Mouse (Mus musculus): ENCODE data around the gene Edn3. TPM values are rescaled to one million over a fixed set of nuclear protein-coding genes. Genes with fewer than 3 reads are reported as not detected.

The Edn3 gene
- polyA plus RNA-seq, 1 experiment, result 4.2 TPM

DNA sequence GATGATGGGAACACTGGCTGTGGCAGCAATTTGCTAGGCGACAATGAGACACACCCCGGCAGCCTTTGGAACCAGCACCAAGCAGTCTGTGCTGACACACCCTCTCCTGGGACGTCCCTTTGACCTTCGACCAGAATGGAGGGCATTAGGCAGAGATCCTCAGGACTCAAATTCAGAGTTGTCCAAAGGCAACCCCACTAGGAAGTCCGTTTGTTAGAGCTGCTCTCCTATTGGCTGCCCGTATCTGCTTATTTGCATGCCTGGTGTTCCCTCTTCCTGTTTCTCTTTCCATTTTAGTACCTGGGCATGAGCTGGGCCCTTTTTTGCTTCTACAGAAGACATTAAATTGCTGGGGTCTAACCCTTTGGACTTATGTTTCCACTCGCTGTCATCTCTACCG, 12.0 kb upstream of the Edn3 start:
- TF ChIP-seq POLR2A (IDR thresholded peaks at IDR 0.05; ENCODE audit: borderline replicate concordance, insufficient read depth, low read length), result no peak
- no peak for TF ChIP-seq CTCF (IDR thresholded peaks at IDR 0.05; ENCODE audit: borderline replicate concordance, insufficient read depth, low read depth, low read length)
- Histone ChIP-seq H3K27me3 (ENCODE audit: control insufficient read depth, insufficient read depth, low read length) (no peaks in the 10 kb centered on the region), H3K4me1 (ENCODE audit: control insufficient read depth, insufficient read depth, low read length) (no peaks in the 10 kb centered on the region), H3K27ac (ENCODE audit: insufficient read depth, low read length) (no peak overlapping the region), H3K4me3 (replicated peaks; ENCODE audit: insufficient read depth, low read depth, low read length) (no peak overlapping the region)
- DNase-seq, result no peak
- 79% methylated on average over 8 of the region's 8 CpGs for WGBS

DNA sequence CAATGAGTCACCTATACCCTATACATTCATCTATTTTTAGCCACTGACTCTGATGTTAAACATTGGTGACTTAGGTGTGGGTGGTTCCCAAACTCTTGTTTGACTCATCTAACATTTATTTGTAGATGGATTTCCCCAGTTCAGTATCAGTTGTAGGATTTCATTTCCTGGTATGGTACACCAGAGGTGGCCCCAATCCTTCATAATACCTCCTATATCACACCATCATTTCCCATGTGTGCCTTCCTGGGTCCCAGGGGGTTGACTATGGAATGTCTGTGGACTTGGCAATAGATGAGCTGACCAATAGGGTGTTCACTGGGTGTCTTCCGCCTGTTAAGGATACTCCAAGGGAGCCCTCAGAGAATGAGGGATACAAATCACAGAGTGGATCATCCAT, 7.2 kb upstream of the Edn3 start:
- no peak for DNase-seq
- TF ChIP-seq CTCF (IDR thresholded peaks at IDR 0.05; ENCODE audit: borderline replicate concordance, insufficient read depth, low read depth, low read length) (no peak), POLR2A (IDR thresholded peaks at IDR 0.05; ENCODE audit: borderline replicate concordance, insufficient read depth, low read length) (no peak)
- no peak overlapping the region for H3K27ac ChIP-seq (ENCODE audit: insufficient read depth, low read length)
- H3K4me3 ChIP-seq (replicated peaks; ENCODE audit: insufficient read depth, low read depth, low read length), result no peak overlapping the region
- H3K4me1 ChIP-seq (ENCODE audit: control insufficient read depth, insufficient read depth, low read length), result no peaks in the 10 kb centered on the region
- WGBS, result 85% methylated on average over 1 of the region's 1 CpGs
- H3K27me3 ChIP-seq (ENCODE audit: control insufficient read depth, insufficient read depth, low read length), result no peaks in the 10 kb centered on the region

DNA sequence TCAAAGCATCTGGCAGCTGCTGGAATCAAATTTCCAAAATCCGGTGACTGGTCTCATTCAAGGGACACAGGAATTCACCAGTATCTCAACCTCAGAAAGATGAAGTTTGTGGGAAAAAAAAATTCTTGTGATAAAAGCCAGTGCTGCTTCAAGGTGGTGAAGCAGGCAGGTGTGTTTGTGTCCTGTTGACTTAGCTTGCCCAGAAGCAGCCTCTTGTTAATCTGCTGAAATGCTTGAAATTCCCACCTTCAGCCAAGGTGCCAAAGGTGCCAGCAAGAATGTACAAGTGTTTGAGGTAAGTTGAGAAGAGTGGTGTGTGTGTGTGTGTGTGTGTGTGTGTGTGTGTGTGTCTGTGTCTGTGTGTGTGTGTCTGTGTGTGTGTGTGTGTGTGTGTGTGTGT, 6.2 kb upstream of the Edn3 start:
- Histone ChIP-seq H3K4me3 (replicated peaks; ENCODE audit: insufficient read depth, low read depth, low read length) (no peak overlapping the region), H3K27ac (ENCODE audit: insufficient read depth, low read length) (no peak overlapping the region), H3K4me1 (ENCODE audit: control insufficient read depth, insufficient read depth, low read length) (no peaks in the 10 kb centered on the region), H3K27me3 (ENCODE audit: control insufficient read depth, insufficient read depth, low read length) (no peaks in the 10 kb centered on the region)
- WGBS, result 93% methylated on average over 1 of the region's 1 CpGs
- no peak for DNase-seq
- no peak for TF ChIP-seq CTCF (IDR thresholded peaks at IDR 0.05; ENCODE audit: borderline replicate concordance, insufficient read depth, low read depth, low read length)

DNA sequence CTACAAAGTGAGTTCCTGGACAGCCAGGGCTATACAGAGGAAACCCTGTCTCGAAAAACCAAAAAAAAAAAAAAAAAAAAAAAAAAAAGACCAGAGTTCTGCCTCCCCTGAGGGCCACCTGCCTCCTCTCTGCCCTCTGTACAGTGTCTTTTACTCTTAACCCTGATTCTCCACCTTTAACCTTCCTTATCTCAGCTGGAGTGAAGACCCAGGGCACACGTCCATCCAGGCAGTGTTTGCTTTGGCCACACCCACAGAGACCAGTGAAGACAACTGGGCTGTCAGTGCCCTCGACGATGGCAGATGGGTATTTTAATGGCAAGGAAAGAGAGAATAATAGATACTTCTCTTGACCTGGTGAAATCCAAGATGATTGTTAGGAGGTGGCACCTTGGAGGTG, 1.2 kb upstream of the Edn3 start:
- DNase-seq, result no peak
- H3K27me3 ChIP-seq (ENCODE audit: control insufficient read depth, insufficient read depth, low read length), result no peaks in the 10 kb centered on the region
- WGBS, result 71% methylated on average over 4 of the region's 4 CpGs
- H3K27ac ChIP-seq (ENCODE audit: insufficient read depth, low read length), result no peak overlapping the region
- no peaks in the 10 kb centered on the region for H3K4me1 ChIP-seq (ENCODE audit: control insufficient read depth, insufficient read depth, low read length)
- TF ChIP-seq POLR2A (IDR thresholded peaks at IDR 0.05; ENCODE audit: borderline replicate concordance, insufficient read depth, low read length), result no peak
- TF ChIP-seq CTCF (IDR thresholded peaks at IDR 0.05; ENCODE audit: borderline replicate concordance, insufficient read depth, low read depth, low read length), result no peak
- H3K4me3 ChIP-seq (replicated peaks; ENCODE audit: insufficient read depth, low read depth, low read length), result no peak overlapping the region

DNA sequence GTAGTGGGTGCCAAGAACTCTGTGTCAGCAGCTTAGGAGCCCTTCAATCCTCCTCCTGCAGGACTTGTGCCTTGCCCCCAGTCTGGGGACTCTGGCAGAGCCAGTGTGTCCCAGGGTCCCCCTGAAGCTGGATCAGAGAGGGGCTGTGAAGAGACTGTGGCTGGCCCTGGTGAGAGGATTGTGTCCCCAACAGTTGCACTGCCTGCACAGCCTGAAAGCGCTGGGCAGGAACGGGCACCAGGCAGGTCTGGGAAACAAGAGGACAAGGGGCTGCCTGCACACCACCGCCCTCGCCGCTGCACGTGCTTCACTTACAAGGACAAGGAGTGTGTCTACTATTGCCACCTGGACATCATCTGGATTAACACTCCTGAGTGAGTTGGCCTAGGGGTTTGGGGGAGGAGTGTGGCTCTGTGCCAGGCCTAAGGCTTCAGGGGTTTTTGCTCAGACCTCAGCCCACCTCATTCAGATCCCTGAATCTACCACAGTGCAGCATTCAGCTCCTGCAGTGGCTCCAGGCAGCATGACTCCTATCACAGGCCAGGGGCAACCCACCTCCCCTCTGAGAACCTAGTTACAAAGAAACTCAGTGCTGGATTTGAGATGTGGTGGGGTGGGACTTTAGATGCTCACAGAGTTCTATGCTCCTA, 1.2 kb downstream of the Edn3 start:
- WGBS, result 45% methylated on average over 6 of the region's 6 CpGs
- no peaks in the 10 kb centered on the region for H3K27me3 ChIP-seq (ENCODE audit: control insufficient read depth, insufficient read depth, low read length)
- DNase-seq, result no peak
- H3K4me3 ChIP-seq (replicated peaks; ENCODE audit: insufficient read depth, low read depth, low read length), result no peak overlapping the region
- no peak for TF ChIP-seq POLR2A (IDR thresholded peaks at IDR 0.05; ENCODE audit: borderline replicate concordance, insufficient read depth, low read length)
- TF ChIP-seq CTCF (IDR thresholded peaks at IDR 0.05; ENCODE audit: borderline replicate concordance, insufficient read depth, low read depth, low read length), result no peak
- no peak overlapping the region for H3K27ac ChIP-seq (ENCODE audit: insufficient read depth, low read length)
- H3K4me1 ChIP-seq (ENCODE audit: control insufficient read depth, insufficient read depth, low read length), result no peaks in the 10 kb centered on the region

GRCm38 (mm10) chr2:174762310-174762709, 1.9 kb downstream of the Edn3 start:
- H3K4me3 ChIP-seq (replicated peaks; ENCODE audit: insufficient read depth, low read depth, low read length), result no peak overlapping the region
- no peaks in the 10 kb centered on the region for H3K27me3 ChIP-seq (ENCODE audit: control insufficient read depth, insufficient read depth, low read length)
- 87% methylated on average over 2 of the region's 2 CpGs for WGBS
- TF ChIP-seq POLR2A (IDR thresholded peaks at IDR 0.05; ENCODE audit: borderline replicate concordance, insufficient read depth, low read length) (no peak), CTCF (IDR thresholded peaks at IDR 0.05; ENCODE audit: borderline replicate concordance, insufficient read depth, low read depth, low read length) (no peak)
- H3K4me1 ChIP-seq (ENCODE audit: control insufficient read depth, insufficient read depth, low read length), result no peaks in the 10 kb centered on the region
- no peak overlapping the region for H3K27ac ChIP-seq (ENCODE audit: insufficient read depth, low read length)
- no peak for DNase-seq

DNA sequence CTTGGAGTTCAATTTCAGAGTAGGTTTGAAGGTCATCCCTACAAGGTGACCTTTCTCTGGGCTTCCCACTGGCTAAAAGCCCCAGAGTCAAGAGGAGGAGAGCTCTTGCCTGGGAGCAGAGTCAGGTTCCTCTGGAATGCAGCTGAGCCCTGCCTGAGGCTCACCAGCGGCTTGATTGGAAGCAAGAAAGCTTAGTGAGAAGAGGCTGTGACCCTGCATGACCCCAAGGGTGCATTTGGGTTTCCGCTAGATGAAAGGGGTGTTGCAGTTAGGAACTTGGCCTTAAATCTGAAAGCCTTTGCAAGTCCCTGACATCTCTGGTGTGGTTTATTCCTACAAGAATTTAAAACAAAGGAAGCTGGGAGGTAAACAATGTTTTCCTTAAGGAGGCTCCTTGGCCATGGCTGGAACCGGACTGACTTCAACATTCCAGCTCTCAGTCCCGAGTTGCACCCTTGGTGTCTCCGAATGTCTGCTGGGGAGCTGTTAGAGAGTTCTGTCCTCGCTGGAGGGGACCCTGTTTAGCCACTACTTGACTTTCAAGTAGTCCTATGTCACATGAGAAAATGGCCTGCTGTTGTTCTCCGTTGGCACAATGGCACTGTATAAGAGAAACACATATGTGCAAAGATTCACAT, 8.6 kb downstream of the Edn3 start:
- H3K4me3 ChIP-seq (replicated peaks; ENCODE audit: insufficient read depth, low read depth, low read length), result no peak overlapping the region
- DNase-seq, result no peak
- no peak for TF ChIP-seq POLR2A (IDR thresholded peaks at IDR 0.05; ENCODE audit: borderline replicate concordance, insufficient read depth, low read length)
- TF ChIP-seq CTCF (IDR thresholded peaks at IDR 0.05; ENCODE audit: borderline replicate concordance, insufficient read depth, low read depth, low read length), result no peak
- 73% methylated on average over 7 of the region's 7 CpGs for WGBS
- H3K27ac ChIP-seq (ENCODE audit: insufficient read depth, low read length), result no peak overlapping the region
- no peaks in the 10 kb centered on the region for H3K27me3 ChIP-seq (ENCODE audit: control insufficient read depth, insufficient read depth, low read length)
- no peaks in the 10 kb centered on the region for H3K4me1 ChIP-seq (ENCODE audit: control insufficient read depth, insufficient read depth, low read length)
